Mouse (Mus musculus) cortical plate, adult 2 months (tissue): ENCODE measurements at regions not wholly inside any gene's neighbourhood (a gene's known extent, or its start where the extent isn't known, plus 50 kb on each side); places are given as distances from the start of the nearest gene placed in this dataset.

Experiments used
- CTCF ChIP-seq: fragments of 200-500 bp; IDR thresholded peaks from 2 replicates; pipeline ENCODE4 v1.5.1; 2011; ENCODE audit warnings: mild to moderate bottlenecking, control low read depth, low read length; ENCODE audit not compliant: insufficient read depth; ENCODE audit errors: extremely low read depth
- POLR2A ChIP-seq: fragments of 200-500 bp; IDR thresholded peaks from 2 replicates; pipeline ENCODE4 v1.6.1; 2011; ENCODE audit warnings: mild to moderate bottlenecking, low read length, control low read depth; ENCODE audit not compliant: insufficient read depth; ENCODE audit errors: extremely low read depth

GRCm38 (mm10) chr15:27201513-27201912 lies 265.0 kb upstream of the Ank start:
- TF ChIP-seq POLR2A (no peak), CTCF (no peak)
